Mouse (Mus musculus): ENCODE measurements around the gene Bbs12.

DNA sequence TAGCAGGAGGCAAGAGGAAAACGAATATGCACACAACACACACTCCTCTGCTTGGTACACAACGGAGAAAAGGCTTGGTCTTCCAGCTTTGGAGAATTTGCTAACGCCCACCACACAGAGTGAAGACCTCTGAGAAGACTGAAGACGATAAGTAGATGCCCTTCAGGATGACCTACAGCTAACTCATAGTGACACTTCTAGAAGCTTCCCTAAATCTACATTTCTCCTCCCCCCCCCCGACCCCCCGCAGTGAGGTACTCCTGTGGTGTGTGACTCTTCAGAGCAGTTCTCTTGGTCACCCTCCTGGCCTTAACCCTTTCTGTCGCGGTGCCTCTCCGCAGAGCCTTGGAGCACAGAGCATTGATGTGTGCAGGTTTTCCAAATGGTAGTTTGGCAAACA, 35.3 kb downstream of the Bbs12 start:
- TF ChIP-seq CTCF (IDR thresholded peaks at IDR 0.05; ENCODE audit: low read depth) (no peak), EP300 (IDR thresholded peaks at IDR 0.05; ENCODE audit: low read depth) (no peak)

Measured in liver, postnatal 0 days (tissue).